22 mouse cellular contexts compared by ENCODE assay signal in genomic region chr14:27164639-27165038, GRCm38 (mm10). TPM values are rescaled to one million over a fixed set of nuclear protein-coding genes. Genes with fewer than 3 reads are reported as not detected.
DNase-seq lines count a peak whose midpoint lies in the region; ATAC-seq and TF ChIP-seq lines count a peak whose summit lies in the region.
"Had no signal": no experiment of that assay in that cellular context is flagged by ENCODE, and none has a peak within 500 bp of the region (broad histone marks: within the 10 kb centered on the region; RNA-seq: fewer than 3 reads in every experiment).

No protein-coding gene starts in this region.

- no peaks in the 10 kb centered on the region for H3K9me3 ChIP-seq in intestine, embryonic 15.5 days
- no peaks in the 10 kb centered on the region for H3K9me3 ChIP-seq in intestine, postnatal 0 days (ENCODE audit: control insufficient read depth)
- H3K9me3 ChIP-seq in stomach, postnatal 0 days (ENCODE audit: control insufficient read depth, low read length) = no peaks in the 10 kb centered on the region
- H3K9me3 ChIP-seq in hindbrain, embryonic 13.5 days = no peaks in the 10 kb centered on the region
- H3K9me3 ChIP-seq: embryonic facial prominence, embryonic 10.5 days; embryonic facial prominence, embryonic 12.5 days; forebrain, embryonic 13.5 days; forebrain, embryonic 15.5 days; G1E had no signal

- H3K4me1 ChIP-seq in intestine, embryonic 15.5 days (replicated peaks) = no peaks in the 10 kb centered on the region
- no peaks in the 10 kb centered on the region for H3K4me1 ChIP-seq in intestine, postnatal 0 days (replicated peaks; ENCODE audit: control insufficient read depth, insufficient read depth, low read length)
- H3K4me1 ChIP-seq in stomach, postnatal 0 days (replicated peaks; ENCODE audit: control insufficient read depth, insufficient read depth) = no peaks in the 10 kb centered on the region
- peaks cover 8% of the 10 kb centered on the region for H3K4me1 ChIP-seq in hindbrain, embryonic 13.5 days (replicated peaks)
- H3K4me1 ChIP-seq: embryonic facial prominence, embryonic 12.5 days had no signal

- peak; percentile 45; the same call in 1 of the 2 replicates for ATAC-seq in intestine, embryonic 15.5 days
- peak; percentile 89 for ATAC-seq in intestine, postnatal 0 days
- ATAC-seq in stomach, postnatal 0 days (ENCODE audit: low FRiP score, low TSS enrichment) = peak; percentile 67
- ATAC-seq in hindbrain, embryonic 13.5 days (ENCODE audit: low FRiP score) = no peak
- ATAC-seq: activated CD4-positive, CD25-positive, alpha-beta regulatory T cell, adult 4 months; CD4-positive, CD25-positive, alpha-beta regulatory T cell, adult 4 months; forebrain, embryonic 13.5 days; forebrain, embryonic 15.5 days; Patski had no signal

- H3K4me2 ChIP-seq in intestine, embryonic 15.5 days (replicated peaks) = no peak overlapping the region
- no peak overlapping the region for H3K4me2 ChIP-seq in intestine, postnatal 0 days (replicated peaks; ENCODE audit: low read depth)
- H3K4me2 ChIP-seq in stomach, postnatal 0 days (replicated peaks; ENCODE audit: low read depth) = no peak overlapping the region
- no peak overlapping the region for H3K4me2 ChIP-seq in hindbrain, embryonic 13.5 days
- H3K4me2 ChIP-seq: embryonic facial prominence, embryonic 12.5 days; forebrain, embryonic 13.5 days; forebrain, embryonic 15.5 days had no signal

- TF ChIP-seq EP300 in stomach, postnatal 0 days (optimal IDR thresholded peaks at IDR 0.05) = no peak

- intact Hi-C loops in left cerebral cortex, postnatal 4 days (cut with DNase I) = no loop called here

- DNase-seq in stomach, postnatal 0 days (ENCODE audit: low spot score) = no peak
- no peak for DNase-seq in left cerebral cortex, postnatal 4 days
- DNase-seq: adrenal gland, adult 8-10 months; adrenal gland, postnatal 14 days; adrenal gland, postnatal 36 days; B cell, adult 2 months; cerebellum, adult 11-12 months; cerebellum, adult 2 months; cerebellum, adult 9-10 months; cerebellum, postnatal 10 days; cerebellum, postnatal 25 days had no signal

- H3K4me3 ChIP-seq in intestine, embryonic 15.5 days (replicated peaks) = no peak overlapping the region
- no peak overlapping the region for H3K4me3 ChIP-seq in intestine, postnatal 0 days (ENCODE audit: low read depth, low read length)
- H3K4me3 ChIP-seq in stomach, postnatal 0 days (ENCODE audit: low read depth, low read length) = no peak overlapping the region
- H3K4me3 ChIP-seq in hindbrain, embryonic 13.5 days = no peak overlapping the region
- H3K4me3 ChIP-seq: embryonic facial prominence, embryonic 10.5 days; embryonic facial prominence, embryonic 12.5 days; forebrain, embryonic 13.5 days; forebrain, embryonic 15.5 days had no signal

- H3K27me3 ChIP-seq in intestine, embryonic 15.5 days (replicated peaks) = no peaks in the 10 kb centered on the region
- no peaks in the 10 kb centered on the region for H3K27me3 ChIP-seq in intestine, postnatal 0 days (replicated peaks; ENCODE audit: control insufficient read depth, insufficient read depth, low read length)
- no peaks in the 10 kb centered on the region for H3K27me3 ChIP-seq in stomach, postnatal 0 days (ENCODE audit: control insufficient read depth, insufficient read depth, low read length)
- H3K27me3 ChIP-seq in hindbrain, embryonic 13.5 days = no peaks in the 10 kb centered on the region
- H3K27me3 ChIP-seq: embryonic facial prominence, embryonic 12.5 days; forebrain, embryonic 13.5 days; forebrain, embryonic 15.5 days; Patski had no signal

- H3K27ac ChIP-seq in intestine, embryonic 15.5 days = no peak overlapping the region
- no peak overlapping the region for H3K27ac ChIP-seq in intestine, postnatal 0 days (ENCODE audit: low read depth, low read length)
- H3K27ac ChIP-seq in stomach, postnatal 0 days (replicated peaks) = no peak overlapping the region
- no peak overlapping the region for H3K27ac ChIP-seq in hindbrain, embryonic 13.5 days
- H3K27ac ChIP-seq: embryonic facial prominence, embryonic 10.5 days; embryonic facial prominence, embryonic 12.5 days; forebrain, embryonic 13.5 days; forebrain, embryonic 15.5 days had no signal

- H3K9ac ChIP-seq in intestine, embryonic 15.5 days = no peak overlapping the region
- no peak overlapping the region for H3K9ac ChIP-seq in intestine, postnatal 0 days (ENCODE audit: low read depth, low read length)
- H3K9ac ChIP-seq in stomach, postnatal 0 days (ENCODE audit: low read length) = no peak overlapping the region
- H3K9ac ChIP-seq in hindbrain, embryonic 13.5 days = no peak overlapping the region
- H3K9ac ChIP-seq: embryonic facial prominence, embryonic 12.5 days; forebrain, embryonic 13.5 days; forebrain, embryonic 15.5 days had no signal

- TF ChIP-seq CTCF in intestine, postnatal 0 days (IDR thresholded peaks at IDR 0.05; ENCODE audit: low read depth) = no peak
- no peak for TF ChIP-seq CTCF in stomach, postnatal 0 days (IDR thresholded peaks at IDR 0.05; ENCODE audit: low read depth)

- WGBS in intestine, embryonic 15.5 days = 75% methylated on average over 6 of the region's 6 CpGs
- 44% methylated on average over 6 of the region's 6 CpGs for WGBS in intestine, postnatal 0 days
- 81% methylated on average over 6 of the region's 6 CpGs for WGBS in stomach, postnatal 0 days
- 88% methylated on average over 6 of the region's 6 CpGs for WGBS in hindbrain, embryonic 13.5 days

- no peaks in the 10 kb centered on the region for H3K36me3 ChIP-seq in intestine, embryonic 15.5 days
- no peaks in the 10 kb centered on the region for H3K36me3 ChIP-seq in intestine, postnatal 0 days (ENCODE audit: control insufficient read depth, insufficient read depth)
- no peaks in the 10 kb centered on the region for H3K36me3 ChIP-seq in stomach, postnatal 0 days (ENCODE audit: control insufficient read depth, insufficient read depth, low read length)
- no peaks in the 10 kb centered on the region for H3K36me3 ChIP-seq in hindbrain, embryonic 13.5 days
- H3K36me3 ChIP-seq: embryonic facial prominence, embryonic 10.5 days; embryonic facial prominence, embryonic 12.5 days; forebrain, embryonic 15.5 days; G1E had no signal

RNA-seq across cellular contexts. Expression of gene Arhgef3, which starts 49.9 kb away (rescaled TPM):
- 12.7 and 13.9 TPM in 2 replicates for polyA plus RNA-seq in intestine, embryonic 15.5 days (2015; fragmentation: Nextera tagmentation; extraction: Ambion mirVana)
- 10.0 and 12.2 TPM in 2 replicates for polyA plus RNA-seq in intestine, postnatal 0 days (2015; fragmentation: Nextera tagmentation; extraction: Ambion mirVana)
- 13.1 and 14.1 TPM in 2 replicates for polyA plus RNA-seq in stomach, postnatal 0 days (2015; fragmentation: Nextera tagmentation; extraction: Ambion mirVana)
- total RNA-seq in left cerebral cortex, postnatal 4 days (2021) = 10 to 100 TPM; 20.1 to 20.9 TPM
- 6.1 and 6.2 TPM in 2 replicates for polyA plus RNA-seq in hindbrain, embryonic 13.5 days (2015; fragmentation: Nextera tagmentation; extraction: Ambion mirVana)
